Mouse (Mus musculus) CD4-positive helper T cell, adult 2 months (primary cell): ENCODE measurements at regions not wholly inside any gene's neighbourhood (a gene's known extent, or its start where the extent isn't known, plus 50 kb on each side); places are given as distances from the start of the nearest gene placed in this dataset.
A peak's percentile ranks its signal among the peaks of the same experiment; 100 is the strongest.

ENCODE experiments used
- DNase-seq: peaks from one replicate; pipeline ENCODE4 v3.0.0-alpha.2; 2012; ENCODE audit warnings: low read depth, missing footprints, low spot score

GRCm38 (mm10) chr10:126815730-126816129 is 85.4 kb downstream of the Atp23 start:
- no peak for DNase-seq

- no peak for DNase-seq
These were observed 86.2 kb downstream of the Atp23 start for GRCm38 (mm10) chr10:126814968-126815367.

DNA sequence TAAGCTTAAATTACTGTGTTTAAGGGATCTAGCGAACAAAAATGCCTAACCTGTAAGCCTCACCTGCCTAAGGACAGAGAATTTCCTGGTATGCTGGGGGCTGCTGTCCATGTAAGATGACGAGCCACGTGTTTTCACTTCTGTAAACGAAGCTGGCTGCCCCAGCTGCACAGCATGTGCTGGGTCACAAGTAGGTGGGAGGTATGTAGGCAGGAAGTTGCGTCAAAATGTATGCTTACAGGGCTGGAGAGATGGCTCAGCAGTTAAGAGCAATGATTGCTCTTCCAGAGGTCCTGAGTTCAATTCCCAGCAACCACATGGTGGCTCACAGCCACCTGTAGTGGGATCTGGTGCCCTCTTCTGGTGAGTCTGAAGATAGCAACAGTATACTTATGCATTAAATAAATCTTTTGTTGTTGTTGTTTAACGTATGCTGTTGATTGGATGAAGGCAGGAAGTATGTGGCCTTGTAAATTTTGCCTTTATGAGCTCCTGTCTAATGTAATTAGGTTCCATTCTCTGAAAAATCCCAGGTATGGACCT is 88.0 kb downstream of the Atp23 start:
- DNase-seq, result peak; percentile 24

DNA sequence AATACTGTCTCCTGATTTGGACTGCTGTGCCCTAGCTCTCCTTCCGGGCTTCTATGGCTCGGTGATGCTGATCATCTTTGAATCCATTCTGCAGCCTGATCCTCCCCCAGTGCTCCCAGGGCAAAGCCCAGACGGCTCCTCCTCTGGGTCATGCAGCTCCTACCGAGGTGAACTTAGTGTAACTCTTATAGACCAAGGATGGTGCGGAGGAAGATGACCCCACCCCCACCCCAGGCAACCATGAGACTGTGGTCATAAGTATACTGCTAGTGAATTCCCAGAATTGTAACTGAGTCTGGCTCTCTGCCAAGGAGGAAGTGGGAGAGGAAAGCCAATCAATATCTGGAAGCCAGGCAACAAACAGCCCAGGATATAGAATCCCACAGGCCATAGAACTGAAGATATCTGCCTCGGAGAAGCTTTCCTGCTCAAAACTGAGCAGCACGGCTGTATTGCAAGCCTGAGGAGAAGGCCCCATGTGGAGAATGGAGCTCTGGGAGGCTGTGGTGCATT is 88.9 kb downstream of the Atp23 start:
- DNase-seq, result no peak

DNA sequence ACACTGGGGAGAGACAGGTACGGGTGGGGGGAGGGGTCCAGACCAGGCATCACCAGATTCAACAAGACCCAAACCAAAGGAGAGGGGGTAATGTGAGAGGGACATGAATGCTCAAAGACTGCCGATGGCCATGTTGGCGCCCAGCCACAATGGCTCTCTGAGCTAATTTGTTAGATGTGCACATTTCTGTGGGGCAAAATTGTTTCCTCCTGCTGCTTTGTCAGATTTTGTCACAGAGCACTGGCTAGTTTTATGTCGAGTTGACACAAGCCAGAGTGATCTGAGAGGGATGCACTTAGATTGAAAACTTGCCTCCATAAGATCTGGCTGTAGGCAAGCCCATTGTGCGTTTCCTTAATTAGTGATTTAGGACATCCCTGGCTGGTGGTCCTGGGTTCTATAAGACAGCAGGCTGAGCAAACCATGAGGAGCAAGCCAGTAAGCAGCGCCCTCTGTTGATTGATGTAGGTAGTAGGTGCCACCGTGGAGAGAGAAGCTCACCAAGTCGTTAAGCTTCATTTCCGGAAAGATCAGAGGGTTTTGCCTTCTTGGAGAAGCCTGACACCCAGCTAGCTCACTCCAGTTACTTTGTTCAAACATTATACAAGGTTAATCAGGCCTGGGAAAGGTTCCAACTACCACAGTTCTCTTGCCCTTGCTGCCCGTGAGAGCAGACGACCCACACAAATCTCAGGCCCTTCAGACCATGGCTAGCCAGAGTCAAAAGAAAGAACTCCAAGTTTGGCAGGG is 90.6 kb downstream of the Atp23 start:
- no peak for DNase-seq

- DNase-seq, result no peak
These were observed 91.6 kb downstream of the Atp23 start for GRCm38 (mm10) chr10:126809587-126809986.

DNA sequence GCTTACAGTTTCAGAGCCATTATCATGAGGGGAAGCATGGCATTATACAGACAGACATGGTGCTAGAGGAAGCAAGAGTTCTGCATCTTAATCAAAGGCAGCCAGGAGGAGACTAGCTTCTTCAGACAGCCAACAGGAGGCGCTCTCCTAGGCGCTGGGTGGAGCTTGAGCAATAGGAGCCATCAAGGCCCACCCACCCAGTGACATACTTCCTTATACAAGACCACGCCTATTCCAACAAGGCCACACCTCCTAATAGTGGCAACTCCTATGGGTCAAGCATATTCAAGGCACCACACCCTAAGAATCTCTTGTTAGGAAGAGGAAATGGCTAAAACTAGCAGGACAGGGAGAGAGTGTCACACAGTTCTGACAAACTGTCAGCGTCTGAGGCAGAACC is 94.3 kb downstream of the Atp23 start:
- no peak for DNase-seq

GRCm38 (mm10) chr10:126802732-126803131 is 98.4 kb downstream of the Atp23 start:
- DNase-seq, result no peak

DNA sequence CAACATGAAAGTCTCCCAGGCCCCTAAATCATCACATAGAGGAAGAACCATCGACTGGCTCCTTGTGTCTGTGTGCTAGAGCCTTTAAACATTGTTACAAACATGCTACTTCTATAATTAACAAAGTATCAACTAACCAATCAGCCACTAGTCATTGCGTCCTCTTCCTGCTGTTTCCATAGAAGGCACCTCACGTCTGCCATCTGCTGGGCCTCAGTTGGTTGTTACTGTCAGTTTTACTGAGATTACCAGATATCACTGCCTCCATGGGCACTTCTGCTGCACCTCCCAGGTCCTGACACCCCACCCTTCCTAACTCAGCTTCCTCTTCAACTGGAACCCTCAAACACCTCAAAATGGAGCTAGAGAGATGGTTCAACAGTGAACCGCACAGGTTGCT is 101.8 kb downstream of the Atp23 start:
- no peak for DNase-seq

- DNase-seq, result no peak
These were observed 108.0 kb downstream of the Atp23 start for GRCm38 (mm10) chr10:126793136-126793535.

GRCm38 (mm10) chr10:126792371-126792835 is 108.8 kb downstream of the Atp23 start:
- DNase-seq, result no peak

GRCm38 (mm10) chr10:126788277-126788676 is 112.9 kb downstream of the Atp23 start:
- no peak for DNase-seq

DNA sequence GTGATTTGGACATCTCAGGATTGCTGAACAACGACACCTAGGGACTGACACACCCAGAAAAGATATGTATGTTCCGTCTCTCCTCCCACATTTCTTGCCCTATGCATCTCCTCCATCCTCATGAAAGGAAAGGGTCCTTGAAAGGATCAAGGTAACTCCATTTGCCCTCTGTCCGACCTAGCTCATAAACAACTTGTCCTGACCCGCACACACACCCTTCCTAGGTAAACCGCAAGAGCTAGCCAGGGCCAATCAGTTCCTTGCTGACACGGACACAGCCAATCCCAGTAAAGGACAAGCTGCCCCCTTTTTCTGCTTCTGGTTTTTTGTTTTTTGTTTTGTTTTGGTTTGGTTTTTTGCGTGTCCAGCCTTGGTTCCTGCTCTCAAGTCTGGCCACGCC is 118.0 kb downstream of the Atp23 start:
- DNase-seq, result no peak

DNA sequence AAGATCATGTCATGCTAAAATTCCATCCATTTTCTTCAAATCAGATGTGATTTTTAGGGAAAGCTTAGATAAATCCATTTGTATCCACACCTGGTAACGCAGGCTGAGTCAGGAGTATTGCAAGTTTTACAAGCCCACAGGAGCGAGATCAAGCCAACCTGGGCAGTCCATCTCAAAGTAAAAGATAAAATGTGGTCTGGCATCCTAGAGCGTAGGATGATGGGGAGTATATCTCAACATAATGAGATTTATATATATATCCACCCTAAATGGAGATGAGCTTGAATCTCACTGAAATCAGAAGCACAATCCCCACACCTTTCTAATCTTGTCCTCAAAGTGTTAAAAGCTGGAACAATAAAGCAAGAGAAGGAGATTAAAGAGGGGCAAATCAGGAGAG is 124.6 kb downstream of the Atp23 start:
- no peak for DNase-seq

GRCm38 (mm10) chr10:126775946-126776345 is 125.2 kb downstream of the Atp23 start:
- DNase-seq, result no peak

- DNase-seq, result no peak
These were observed 130.6 kb downstream of the Atp23 start for GRCm38 (mm10) chr10:126770446-126771020.

GRCm38 (mm10) chr10:126765648-126766047 is 135.5 kb downstream of the Atp23 start:
- DNase-seq, result no peak

- DNase-seq, result no peak
These were observed 136.4 kb downstream of the Atp23 start for GRCm38 (mm10) chr10:126764740-126765139.

DNA sequence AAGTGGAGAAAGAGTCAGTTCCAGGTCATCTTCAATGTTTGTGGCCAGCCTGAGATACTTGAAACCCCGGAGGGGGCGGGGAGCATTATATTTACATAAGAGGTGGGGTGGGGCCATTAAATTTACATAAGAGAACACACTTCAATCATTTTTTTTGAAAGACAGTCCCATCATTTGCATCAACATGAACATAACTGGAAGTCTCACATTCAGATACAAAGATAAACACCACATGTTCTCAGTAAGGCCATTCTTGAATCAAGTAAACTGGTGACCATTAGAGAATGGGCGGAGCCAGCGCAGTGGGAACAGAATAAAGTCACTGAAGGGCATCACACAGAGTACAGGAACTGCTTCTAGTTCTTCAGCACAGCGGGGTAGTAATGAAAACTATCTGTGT is 137.2 kb downstream of the Atp23 start:
- no peak for DNase-seq

DNA sequence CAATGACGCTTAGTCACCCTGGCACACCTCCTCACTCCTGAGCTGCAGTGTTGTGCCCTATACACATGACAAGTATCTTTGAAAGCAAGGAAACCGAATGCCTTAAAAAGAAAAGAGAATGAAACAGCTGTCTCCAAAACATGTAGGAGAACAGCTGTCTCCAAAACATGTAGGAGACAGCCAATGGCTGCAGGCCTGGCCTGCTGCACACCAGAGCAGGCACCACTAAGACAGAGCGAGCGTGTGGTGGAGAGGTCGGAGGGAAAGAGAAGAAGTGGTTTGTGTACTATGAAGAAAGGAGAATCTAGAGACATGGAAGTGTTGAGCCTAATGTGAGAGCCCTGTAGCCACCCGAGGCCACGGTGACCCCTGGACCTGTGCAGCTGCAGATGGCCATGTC is 142.5 kb downstream of the Atp23 start:
- DNase-seq, result no peak

DNA sequence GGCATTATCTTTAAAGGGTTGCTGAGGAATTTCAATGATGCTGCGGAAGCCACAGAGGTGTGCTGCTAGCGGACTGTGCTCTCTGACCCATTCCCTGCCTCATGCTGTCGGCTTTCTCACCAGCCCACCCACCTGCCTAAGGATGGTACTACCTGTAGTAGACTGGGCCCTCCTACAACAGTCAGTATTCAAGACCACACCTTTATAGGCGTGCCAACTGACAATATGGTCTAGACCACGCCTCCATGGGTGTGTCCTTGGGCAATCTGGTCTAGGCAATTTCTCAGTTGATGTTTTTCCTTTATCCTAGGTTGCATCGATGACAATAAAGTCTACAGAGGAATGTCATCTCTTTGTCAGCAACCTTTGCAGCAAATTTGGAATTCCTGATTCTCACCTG is 148.0 kb downstream of the Atp23 start:
- no peak for DNase-seq

- no peak for DNase-seq
These were observed 148.5 kb downstream of the Atp23 start for GRCm38 (mm10) chr10:126752699-126753098.
